Comparison of ENCODE assay signal across 8 mouse cellular contexts in the genomic region with DNA sequence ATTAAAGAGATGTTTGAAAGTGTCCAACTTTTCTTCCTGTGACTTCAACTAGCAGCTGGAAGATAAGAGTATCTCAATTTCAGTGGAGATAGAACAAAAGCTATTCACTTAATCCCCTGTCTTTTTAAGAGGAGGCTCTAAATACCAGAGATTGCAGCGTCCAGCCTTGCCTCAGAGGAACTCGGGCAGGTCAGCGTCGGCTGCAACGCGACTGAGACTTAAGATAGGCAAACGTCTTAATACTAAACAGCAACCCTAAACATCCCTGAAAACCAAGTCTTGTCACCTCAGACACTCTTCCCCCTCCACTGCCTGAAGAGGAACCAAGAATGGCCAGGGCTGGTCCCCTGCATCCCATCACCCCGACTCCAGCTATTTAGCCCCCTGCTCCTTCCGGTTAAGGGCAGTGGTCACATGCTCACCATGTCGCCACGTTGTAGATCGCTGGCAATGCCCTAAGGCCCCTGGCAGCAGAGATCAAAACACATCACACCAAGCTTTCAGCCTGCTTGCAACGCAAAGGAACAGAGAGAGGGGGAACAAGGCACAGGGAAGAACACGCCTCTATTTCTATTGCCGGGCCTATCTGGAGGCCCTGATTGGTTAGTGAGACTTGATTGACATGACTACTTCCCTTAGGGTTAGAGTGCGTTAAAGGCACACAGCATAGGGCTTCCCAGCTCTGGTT. TPM values are rescaled to one million over a fixed set of nuclear protein-coding genes. Genes with fewer than 3 reads are reported as not detected.
DNase-seq lines count a peak whose midpoint lies in the region; ATAC-seq and TF ChIP-seq lines count a peak whose summit lies in the region.
"Not testable (repeated sequence)": the region's sequence is repeated elsewhere in the genome, so short reads cannot be mapped to it uniquely, and the experiment has no call there.

No protein-coding gene starts in this region.

- TF ChIP-seq CTCF in cerebellum, adult 2 months (IDR thresholded peaks at IDR 0.05; ENCODE audit: borderline replicate concordance, insufficient read depth, low read depth, low read length); olfactory bulb, adult 2 months (IDR thresholded peaks at IDR 0.05; ENCODE audit: insufficient read depth, low read depth, low read length); thymus, adult 2 months (IDR thresholded peaks at IDR 0.05; ENCODE audit: borderline replicate concordance, control insufficient read depth, extremely low read depth, insufficient read depth, low read length, poor library complexity): not testable (repeated sequence)

- not testable (repeated sequence) for TF ChIP-seq POLR2A in cerebellum, adult 2 months (IDR thresholded peaks at IDR 0.05; ENCODE audit: borderline replicate concordance, insufficient read depth, low read length); olfactory bulb, adult 2 months (IDR thresholded peaks at IDR 0.05; ENCODE audit: insufficient read depth, low read depth, low read length); thymus, adult 2 months (IDR thresholded peaks at IDR 0.05; ENCODE audit: control insufficient read depth, extremely low read depth, insufficient read depth, low read length, poor library complexity)

- H3K27ac ChIP-seq in cerebellum, adult 2 months (ENCODE audit: insufficient read depth, low read length); lung, embryonic 15.5 days; olfactory bulb, adult 2 months (ENCODE audit: insufficient read depth, low read depth, low read length); thymus, adult 2 months (ENCODE audit: control insufficient read depth, insufficient read depth, low read length): not testable (repeated sequence)
- H3K27ac ChIP-seq in hindbrain, embryonic 10.5 days, result peak overlapping the region; percentile 73; the same call in 1 of the 2 replicates

- H3K4me1 ChIP-seq in cerebellum, adult 2 months (ENCODE audit: control insufficient read depth, insufficient read depth, low read length); hindbrain, embryonic 10.5 days (replicated peaks); lung, embryonic 15.5 days; olfactory bulb, adult 2 months (ENCODE audit: control insufficient read depth, insufficient read depth, low read length); thymus, adult 2 months (replicated peaks; ENCODE audit: control insufficient read depth, insufficient read depth, low read length): not testable (repeated sequence)

- H3K9ac ChIP-seq in lung, embryonic 15.5 days, result peak overlapping the region; percentile 39; the same call in 1 of the 2 replicates

- peaks cover 24% of the 10 kb centered on the region for H3K9me3 ChIP-seq in hindbrain, embryonic 10.5 days
- H3K9me3 ChIP-seq in lung, embryonic 15.5 days, result not testable (repeated sequence)

- peak overlapping the region; percentile 68 for H3K4me3 ChIP-seq in cerebellum, adult 2 months (replicated peaks; ENCODE audit: insufficient read depth, low read depth, low read length)
- peak overlapping the region; percentile 63 for H3K4me3 ChIP-seq in hindbrain, embryonic 10.5 days
- H3K4me3 ChIP-seq in lung, embryonic 15.5 days, result peak overlapping the region; percentile 52
- H3K4me3 ChIP-seq in olfactory bulb, adult 2 months (ENCODE audit: insufficient read depth, low read depth, low read length), result peak overlapping the region; percentile 75
- peak overlapping the region; percentile 64 for H3K4me3 ChIP-seq in thymus, adult 2 months (ENCODE audit: control insufficient read depth, insufficient read depth, low read length)

- peak; percentile 100 for ATAC-seq in frontal cortex, adult (ENCODE audit: low TSS enrichment)
- ATAC-seq in lung, embryonic 15.5 days (ENCODE audit: borderline replicate concordance, extremely low read depth, low FRiP score, low TSS enrichment), result peak; percentile 99; the same call in 1 of the 2 replicates

- peak; percentile 93 for DNase-seq in MEL-GATA-1-ER (ENCODE audit: extremely low read depth, low read depth)
- peak; percentile 59 to 81 for DNase-seq in cerebellum, adult 2 months
- peak; percentile 71 for DNase-seq in hindbrain, embryonic 10.5 days (ENCODE audit: low spot score)
- peak; percentile 76 for DNase-seq in layer of hippocampus, adult 9-10 months (ENCODE audit: low spot score)
- peak; percentile 72 for DNase-seq in thymus, adult 2 months

- not testable (repeated sequence) for H3K36me3 ChIP-seq in hindbrain, embryonic 10.5 days; lung, embryonic 15.5 days; thymus, adult 2 months (ENCODE audit: control insufficient read depth, insufficient read depth, low read length)

- not testable (repeated sequence) for H3K27me3 ChIP-seq in cerebellum, adult 2 months (ENCODE audit: control insufficient read depth, insufficient read depth, low read length); hindbrain, embryonic 10.5 days (ENCODE audit: insufficient read depth, poor library complexity, severe bottlenecking); lung, embryonic 15.5 days; thymus, adult 2 months (ENCODE audit: control insufficient read depth, insufficient read depth, low read length)

- 2% methylated on average over 16 of the region's 16 CpGs for WGBS in cerebellum, adult 2 months
- WGBS in hindbrain, embryonic 10.5 days, result 3% methylated on average over 16 of the region's 16 CpGs
- WGBS in lung, embryonic 15.5 days, result 2% methylated on average over 16 of the region's 16 CpGs
- 2% methylated on average over 16 of the region's 16 CpGs for WGBS in olfactory bulb, adult 2 months
- 3% methylated on average over 16 of the region's 16 CpGs for WGBS in thymus, adult 2 months

- peak overlapping the region; percentile 55 for H3K4me2 ChIP-seq in lung, embryonic 15.5 days

RNA-seq across cellular contexts. Expression of gene 6720489N17Rik, which starts 28.8 kb away (rescaled TPM):
- 1.7 and 1.8 TPM in 2 replicates for polyA plus RNA-seq in cerebellum, adult 2 months (2012; rRNA removed)
- polyA plus RNA-seq in hindbrain, embryonic 10.5 days (2016; fragmentation: Nextera tagmentation; extraction: Ambion mirVana), result 8.9 and 14.0 TPM in 2 replicates
- polyA plus RNA-seq in lung, embryonic 15.5 days (2015; fragmentation: Nextera tagmentation; extraction: Ambion mirVana), result 15.4 and 17.4 TPM in 2 replicates
- polyA plus RNA-seq in olfactory bulb, adult 2 months (2012; ENCODE audit: insufficient read depth, insufficient read length, low replicate concordance, missing spikeins), result not detected in 2 replicates
- polyA plus RNA-seq in thymus, adult 2 months (2012; rRNA removed), result 0.15 and 0.41 TPM in 2 replicates
